Mouse (Mus musculus): ENCODE measurements at regions not wholly inside any gene's neighbourhood (a gene's known extent, or its start where the extent isn't known, plus 50 kb on each side); places are given as distances from the start of the nearest gene placed in this dataset.

DNA sequence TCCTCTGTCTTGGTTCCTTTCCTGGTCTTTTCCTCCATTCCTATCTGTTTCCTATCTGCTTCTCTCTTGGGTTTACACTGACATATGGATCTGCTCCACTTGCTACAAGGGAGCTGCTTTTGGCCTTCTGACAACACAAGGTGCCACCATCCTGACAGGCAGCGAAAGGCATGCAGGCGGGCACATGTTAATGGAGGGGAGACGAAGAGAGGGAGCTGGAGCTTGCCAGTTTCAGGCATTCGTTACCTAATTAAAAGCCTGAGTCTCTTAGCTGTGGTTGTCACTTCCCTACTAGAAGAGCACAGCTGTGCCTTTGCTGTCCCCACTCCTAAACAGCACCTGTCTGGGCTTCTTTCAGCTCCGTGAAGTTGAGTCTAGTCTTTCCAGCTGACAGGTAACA is 711.5 kb upstream of the Kirrel3 start:
- no peak for TF ChIP-seq POLR2A (IDR thresholded peaks at IDR 0.05; ENCODE audit: insufficient read depth, low read depth, low read length)
- TF ChIP-seq CTCF (IDR thresholded peaks at IDR 0.05), result no peak
- TF ChIP-seq EP300 (IDR thresholded peaks at IDR 0.05; ENCODE audit: insufficient read depth, low read depth, low read length), result no peak

Measured in heart, adult 2 months (tissue).